Mouse (Mus musculus) gastrocnemius, postnatal 4 days (tissue): ENCODE measurements around the gene St7. TPM values are rescaled to one million over a fixed set of nuclear protein-coding genes. Genes with fewer than 3 reads are reported as not detected.

Experiments used
- total RNA-seq, 2 experiments: library from RNA; stranded (reverse); gene quantifications; 2 replicates each; pipeline ENCODE4 v1.2.3; 2021

St7 gene
- total RNA-seq, 2 experiments from 2014 or later, result 17.4 to 18.3 TPM

Other genes with a start within 250 kb of the St7 start
- gene Met, start 229.1 kb upstream of the St7 start, total RNA-seq, result 10 to 100 TPM; 14.7 to 15.0 TPM
- gene Capza2, start 56.7 kb upstream of the St7 start, total RNA-seq, result 100 to 1,000 TPM; 183 to 208 TPM